Mouse (Mus musculus) lung, postnatal 0 days (tissue): ENCODE measurements at regions not wholly inside any gene's neighbourhood (a gene's known extent, or its start where the extent isn't known, plus 50 kb on each side); places are given as distances from the start of the nearest gene placed in this dataset.

ENCODE experiments used
- CTCF ChIP-seq: IDR thresholded peaks from 2 replicates; pipeline ENCODE4 v1.5.1; 2016; ENCODE audit warnings: antibody characterized with exemption, mild to moderate bottlenecking
- EP300 ChIP-seq: IDR thresholded peaks from 2 replicates; pipeline ENCODE4 v1.6.1; 2016; ENCODE audit warnings: antibody characterized with exemption, mild to moderate bottlenecking, control low read depth

DNA sequence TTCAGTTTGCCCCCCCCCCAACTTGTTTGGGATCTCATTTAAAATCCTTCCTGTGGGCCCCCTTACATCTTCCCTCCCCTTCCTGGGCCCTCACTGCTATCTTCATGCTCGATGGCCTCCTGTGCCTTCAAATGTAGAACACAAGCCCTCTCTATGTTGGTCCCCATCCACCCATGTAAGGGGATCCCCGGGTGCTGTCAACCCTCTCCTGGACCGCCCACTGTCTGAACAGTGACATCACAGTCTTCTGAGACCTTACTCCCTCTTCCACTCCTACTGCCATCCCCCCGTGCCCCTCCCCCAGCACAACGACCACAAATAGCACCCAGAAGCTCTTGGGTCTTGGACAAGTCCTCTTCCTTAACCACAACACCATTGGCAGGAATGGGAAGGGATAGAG lies 56.6 kb upstream of the Twist2 start:
- TF ChIP-seq CTCF (no peak), EP300 (no peak)
